ENCODE assay signal across 13 mouse cellular contexts in the genomic region with DNA sequence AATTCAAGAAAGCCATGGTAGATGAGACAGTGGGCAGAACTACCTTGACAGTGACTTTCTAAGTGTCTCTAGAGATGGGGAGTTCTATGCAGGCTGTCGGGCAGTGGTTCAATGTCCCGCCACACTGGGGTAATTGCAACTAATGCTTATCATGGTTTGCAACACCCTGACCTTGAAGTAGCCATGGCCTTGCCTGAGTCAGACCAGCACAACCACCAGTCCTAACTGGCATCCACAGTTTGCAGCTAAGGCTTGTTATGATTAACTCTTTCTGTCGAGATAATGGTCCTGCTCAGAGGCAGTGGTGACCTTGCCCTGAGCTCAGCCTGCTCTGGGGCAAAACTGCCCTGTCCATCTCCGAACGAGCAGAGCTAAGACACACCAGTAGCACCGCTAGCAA.
"Had no signal": no experiment of that assay in that cellular context is flagged by ENCODE, and none has a peak within 500 bp of the region (broad histone marks: within the 10 kb centered on the region; RNA-seq: fewer than 3 reads in every experiment).

No protein-coding gene starts in this region.

- H3K4me3 ChIP-seq: limb, embryonic 15.5 days; liver, embryonic 12.5 days; megakaryocyte, embryonic 14.5 days; midbrain, embryonic 15.5 days; neural tube, embryonic 12.5 days had no signal

- DNase-seq: kidney, adult 8-10 months; kidney, postnatal 25 days; layer of hippocampus, adult 9-11 months; layer of hippocampus, postnatal 36 days; lung, embryonic 14.5 days; lung, postnatal 14 days; thymus, postnatal 4 days had no signal

- H3K36me3 ChIP-seq: limb, embryonic 15.5 days; liver, embryonic 12.5 days; midbrain, embryonic 15.5 days; neural tube, embryonic 12.5 days had no signal

- H3K27ac ChIP-seq: limb, embryonic 15.5 days; liver, embryonic 12.5 days; midbrain, embryonic 15.5 days; neural tube, embryonic 12.5 days; stomach, postnatal 0 days had no signal
